Mouse (Mus musculus): ENCODE data around the gene Gm49395. TPM values are rescaled to one million over a fixed set of nuclear protein-coding genes. Genes with fewer than 3 reads are reported as not detected.

The Gm49395 gene
- polyA plus RNA-seq, 1 experiment from 2014 or later, result 2.2 TPM

- no peaks in the 10 kb centered on the region for H3K27me3 ChIP-seq
- in situ Hi-C loops (cut with MboI; ENCODE audit: low pct_unique_long_range_greater_than_20kb), result no loop called here
- TF ChIP-seq CTCF (IDR thresholded peaks at IDR 0.05), result no peak
- no peak for ATAC-seq
- ChIA-PET POLR2A (no interaction called here), CTCF (no interaction called here)
- DNase-seq (ENCODE audit: low read depth, low spot score), result no peak
Observed at GRCm38 (mm10) chr13:115127826-115128225, 26.1 kb upstream of the Gm49395 start.

GRCm38 (mm10) chr13:115126534-115126933 is 24.8 kb upstream of the Gm49395 start:
- DNase-seq (ENCODE audit: low read depth, low spot score) (no peak), ATAC-seq (no peak)
- POLR2A ChIA-PET, result no interaction called here
- CTCF ChIA-PET, result interaction anchor here (1.7 kb wide), 1 partner anchor 9 kb away, joined by 4 read pairs; no protein-coding TSS in a partner anchor
- no peaks in the 10 kb centered on the region for H3K27me3 ChIP-seq
- in situ Hi-C loops (cut with MboI; ENCODE audit: low pct_unique_long_range_greater_than_20kb), result no loop called here
- no peak for TF ChIP-seq CTCF (IDR thresholded peaks at IDR 0.05)

- ATAC-seq (no peak), DNase-seq (ENCODE audit: low read depth, low spot score) (no peak)
- CTCF ChIA-PET, result interaction anchor here (1.0 to 1.5 kb wide), 4 partner anchors 9 to 42 kb away, joined by 3 to 6 read pairs (median 3); no protein-coding TSS in a partner anchor
- TF ChIP-seq CTCF (IDR thresholded peaks at IDR 0.05), result no peak
- in situ Hi-C loops (cut with MboI; ENCODE audit: low pct_unique_long_range_greater_than_20kb), result no loop called here
- no peaks in the 10 kb centered on the region for H3K27me3 ChIP-seq
- POLR2A ChIA-PET, result no interaction called here
Observed at GRCm38 (mm10) chr13:115125130-115125529, 23.4 kb upstream of the Gm49395 start.

- ATAC-seq (no peak), DNase-seq (ENCODE audit: low read depth, low spot score) (no peak)
- TF ChIP-seq CTCF (IDR thresholded peaks at IDR 0.05), result no peak
- ChIA-PET CTCF (interaction anchor here (1.5 to 2.0 kb wide), 2 partner anchors 9 to 14 kb away, joined by 3 to 5 read pairs; no protein-coding TSS in a partner anchor), POLR2A (interaction anchor here (1.2 kb wide), 1 partner anchor 15 kb away, joined by 5 read pairs; no protein-coding TSS in a partner anchor)
- H3K27me3 ChIP-seq, result no peaks in the 10 kb centered on the region
- in situ Hi-C loops (cut with MboI; ENCODE audit: low pct_unique_long_range_greater_than_20kb), result loop anchor here (25.0 kb wide), 1 partner anchor 1588 kb away; no protein-coding TSS in a partner anchor
Observed at GRCm38 (mm10) chr13:115124521-115124920, 22.8 kb upstream of the Gm49395 start.

GRCm38 (mm10) chr13:115118756-115119155 is 17.0 kb upstream of the Gm49395 start:
- no peak for DNase-seq (ENCODE audit: low read depth, low spot score)
- TF ChIP-seq CTCF (IDR thresholded peaks at IDR 0.05), result no peak
- ChIA-PET POLR2A (no interaction called here), CTCF (interaction anchor here (0.8 kb wide), 1 partner anchor 87 kb away, joined by 3 read pairs; no protein-coding TSS in a partner anchor)
- in situ Hi-C loops (cut with MboI; ENCODE audit: low pct_unique_long_range_greater_than_20kb), result loop anchor here (25.0 kb wide), 1 partner anchor 1594 kb away; no protein-coding TSS in a partner anchor
- no peak for ATAC-seq
- no peaks in the 10 kb centered on the region for H3K27me3 ChIP-seq

GRCm38 (mm10) chr13:115118195-115118594 is 16.5 kb upstream of the Gm49395 start:
- H3K27me3 ChIP-seq, result no peaks in the 10 kb centered on the region
- CTCF ChIA-PET, result interaction anchor here (0.8 to 1.2 kb wide), 3 partner anchors 8 to 88 kb away, joined by 3 to 4 read pairs (median 3); no protein-coding TSS in a partner anchor
- TF ChIP-seq CTCF (IDR thresholded peaks at IDR 0.05), result no peak
- POLR2A ChIA-PET, result interaction anchor here (0.6 kb wide), 1 partner anchor 610 kb away, joined by 4 read pairs; no protein-coding TSS in a partner anchor
- in situ Hi-C loops (cut with MboI; ENCODE audit: low pct_unique_long_range_greater_than_20kb), result loop anchor here (25.0 kb wide), 1 partner anchor 1594 kb away; no protein-coding TSS in a partner anchor
- DNase-seq (ENCODE audit: low read depth, low spot score) (no peak), ATAC-seq (no peak)

- in situ Hi-C loops (cut with MboI; ENCODE audit: low pct_unique_long_range_greater_than_20kb), result loop anchor here (25.0 kb wide), 1 partner anchor 1595 kb away; no protein-coding TSS in a partner anchor
- ChIA-PET POLR2A (interaction anchor here (0.6 kb wide), 1 partner anchor 611 kb away, joined by 4 read pairs; no protein-coding TSS in a partner anchor), CTCF (interaction anchor here (1.0 to 1.5 kb wide), 4 partner anchors 10 to 70 kb away, joined by 3 to 4 read pairs (median 3); no protein-coding TSS in a partner anchor)
- TF ChIP-seq CTCF (IDR thresholded peaks at IDR 0.05), result no peak
- no peaks in the 10 kb centered on the region for H3K27me3 ChIP-seq
- ATAC-seq, result no peak
- DNase-seq (ENCODE audit: low read depth, low spot score), result no peak
Observed at GRCm38 (mm10) chr13:115116930-115117621, 15.4 kb upstream of the Gm49395 start.

GRCm38 (mm10) chr13:115109628-115110027 is 7.9 kb upstream of the Gm49395 start:
- POLR2A ChIA-PET, result interaction anchor here (1.7 kb wide), 1 partner anchor 14 kb away, joined by 5 read pairs; no protein-coding TSS in a partner anchor
- in situ Hi-C loops (cut with MboI; ENCODE audit: low pct_unique_long_range_greater_than_20kb), result loop anchor here (5.0 to 25.0 kb wide), 2 partner anchors 103 to 1603 kb away; no protein-coding TSS in a partner anchor

GRCm38 (mm10) chr13:115107436-115107835 is 5.7 kb upstream of the Gm49395 start:
- no peaks in the 10 kb centered on the region for H3K27me3 ChIP-seq
- DNase-seq (ENCODE audit: low read depth, low spot score), result no peak
- ChIA-PET CTCF (interaction anchor here (1.4 kb wide), 1 partner anchor 119 kb away, joined by 4 read pairs; no protein-coding TSS in a partner anchor), POLR2A (no interaction called here)
- in situ Hi-C loops (cut with MboI; ENCODE audit: low pct_unique_long_range_greater_than_20kb), result loop anchor here (5.0 to 25.0 kb wide), 2 partner anchors 105 to 1605 kb away; no protein-coding TSS in a partner anchor
- no peak for TF ChIP-seq CTCF (IDR thresholded peaks at IDR 0.05)
- ATAC-seq, result no peak

More at GRCm38 (mm10) chr13:115109628-115110027, 7.9 kb upstream of the Gm49395 start:
- no peak for TF ChIP-seq CTCF (IDR thresholded peaks at IDR 0.05)
- DNase-seq (ENCODE audit: low read depth, low spot score) (peak; percentile 71), ATAC-seq (peak; percentile 96)
- CTCF ChIA-PET, result interaction anchor here (1.2 to 2.0 kb wide), 3 partner anchors 9 to 14 kb away, joined by 4 to 9 read pairs (median 5); no protein-coding TSS in a partner anchor
- H3K27me3 ChIP-seq, result no peaks in the 10 kb centered on the region

GRCm38 (mm10) chr13:115106183-115106582 is 4.5 kb upstream of the Gm49395 start:
- ChIA-PET CTCF (interaction anchor here (1.4 kb wide), 1 partner anchor 118 kb away, joined by 4 read pairs; no protein-coding TSS in a partner anchor), POLR2A (no interaction called here)
- no peak for TF ChIP-seq CTCF (IDR thresholded peaks at IDR 0.05)
- ATAC-seq, result no peak
- H3K27me3 ChIP-seq, result no peaks in the 10 kb centered on the region
- in situ Hi-C loops (cut with MboI; ENCODE audit: low pct_unique_long_range_greater_than_20kb), result loop anchor here (5.0 to 25.0 kb wide), 2 partner anchors 106 to 1606 kb away; no protein-coding TSS in a partner anchor
- DNase-seq (ENCODE audit: low read depth, low spot score), result no peak
